Mouse (Mus musculus) left cerebral cortex, adult 9 months (tissue): ENCODE results near the gene Man1a.
A peak's percentile ranks its signal among the peaks of the same experiment; 100 is the strongest.

Experiments
- DNase-seq, 2 experiments: peaks; one replicate each; pipeline ENCODE4 v3.0.0; 2022; ENCODE audit warnings: low spot score in 2 of 2

Man1a gene

GRCm38 (mm10) chr10:54014116-54014758, 62.2 kb downstream of the Man1a start:
- no peak for DNase-seq

GRCm38 (mm10) chr10:54013143-54013791, 63.1 kb downstream of the Man1a start:
- DNase-seq = no peak

GRCm38 (mm10) chr10:54009154-54009553, 67.3 kb downstream of the Man1a start:
- no peak for DNase-seq

GRCm38 (mm10) chr10:54006868-54007267, 69.5 kb downstream of the Man1a start:
- DNase-seq = peak in 1 of 2 experiments; percentile 11

GRCm38 (mm10) chr10:54005847-54006246, 70.6 kb downstream of the Man1a start:
- DNase-seq = no peak

- no peak for DNase-seq
These were observed 73.5 kb downstream of the Man1a start for GRCm38 (mm10) chr10:54002936-54003335.

- DNase-seq = no peak
These were observed 79.1 kb downstream of the Man1a start for GRCm38 (mm10) chr10:53997301-53997700.

GRCm38 (mm10) chr10:53996216-53996615, 80.2 kb downstream of the Man1a start:
- no peak for DNase-seq

GRCm38 (mm10) chr10:53994591-53994990, 81.8 kb downstream of the Man1a start:
- no peak for DNase-seq

- no peak for DNase-seq
These were observed 86.0 kb downstream of the Man1a start for GRCm38 (mm10) chr10:53990434-53990833.

- DNase-seq = no peak
These were observed 91.5 kb downstream of the Man1a start for GRCm38 (mm10) chr10:53984894-53985293.

GRCm38 (mm10) chr10:53984086-53984485, 92.3 kb downstream of the Man1a start:
- no peak for DNase-seq

GRCm38 (mm10) chr10:53978647-53979046, 97.8 kb downstream of the Man1a start:
- DNase-seq = peak in 1 of 2 experiments; percentile 33

GRCm38 (mm10) chr10:53974180-53974579, 102.2 kb downstream of the Man1a start:
- DNase-seq = no peak

- no peak for DNase-seq
These were observed 116.7 kb downstream of the Man1a start for GRCm38 (mm10) chr10:53959759-53960158.

GRCm38 (mm10) chr10:53941597-53941996, 134.8 kb downstream of the Man1a start:
- DNase-seq = no peak

- DNase-seq = no peak
These were observed 138.2 kb downstream of the Man1a start for GRCm38 (mm10) chr10:53938199-53938598.

- DNase-seq = no peak
These were observed 140.3 kb downstream of the Man1a start for GRCm38 (mm10) chr10:53936078-53936477.

GRCm38 (mm10) chr10:53929722-53930500, 146.5 kb downstream of the Man1a start:
- DNase-seq = no peak

- DNase-seq = no peak
These were observed 148.5 kb downstream of the Man1a start for GRCm38 (mm10) chr10:53927904-53928303.

- DNase-seq = peak in 1 of 2 experiments; percentile 14
These were observed 151.0 kb downstream of the Man1a start for GRCm38 (mm10) chr10:53925456-53925855.

- DNase-seq = no peak
These were observed 154.2 kb downstream of the Man1a start for GRCm38 (mm10) chr10:53922236-53922635.

- DNase-seq = no peak
These were observed 158.9 kb downstream of the Man1a start for GRCm38 (mm10) chr10:53917517-53917916.
